Mouse (Mus musculus) activated CD4-positive, CD25-positive, alpha-beta regulatory T cell (primary cell): Measurements from ENCODE around the gene Adck2. TPM values are rescaled to one million over a fixed set of nuclear protein-coding genes. Genes with fewer than 3 reads are reported as not detected.

ENCODE experiments used
- polyA plus RNA-seq, 2 experiments: library from polyadenylated mRNA; unstranded; fragments of 100-300 nt; shearing (Covaris generic); gene quantifications; one replicate each; pipeline ENCODE4 v1.2.1; 2017

The Adck2 gene
- 10 to 100 TPM; 48.7 to 68.9 TPM for polyA plus RNA-seq

GRCm38 (mm10) chr6:39573791-39574554 lies at the start of gene Adck2:
Adck2 (plus strand) TSS chr6:39573873.

DNA sequence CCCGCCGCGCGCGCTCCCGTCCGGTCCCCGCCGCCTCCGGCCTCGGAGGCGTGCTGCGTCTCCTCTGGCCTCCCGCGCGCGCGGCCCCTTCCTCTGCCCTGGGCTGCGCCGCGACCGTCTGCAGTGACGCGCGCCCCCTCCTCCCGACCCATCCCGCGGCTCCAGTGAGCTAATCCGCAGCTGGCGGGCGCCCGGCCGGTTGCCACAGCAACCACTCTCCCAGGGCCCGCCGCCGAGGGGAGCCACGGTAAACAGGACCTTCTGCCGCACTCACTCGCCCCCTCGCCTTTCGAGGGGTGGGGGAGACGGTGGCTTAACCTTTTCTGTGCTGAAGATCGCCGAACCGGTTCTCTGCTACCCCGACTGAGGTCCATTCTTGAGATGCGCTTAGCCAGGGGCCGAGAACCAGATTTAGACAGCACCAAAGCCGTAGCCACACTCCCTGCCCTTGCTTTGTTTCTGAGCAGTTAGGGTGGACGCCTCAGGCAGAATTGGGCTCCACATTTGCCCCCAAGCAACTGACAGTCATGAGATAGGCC lies 15.9 kb upstream of the Adck2 start, which contains the start of gene Dennd2a:
Dennd2a (minus strand) TSS at position 145 of the 539 bp plus-strand sequence.

DNA sequence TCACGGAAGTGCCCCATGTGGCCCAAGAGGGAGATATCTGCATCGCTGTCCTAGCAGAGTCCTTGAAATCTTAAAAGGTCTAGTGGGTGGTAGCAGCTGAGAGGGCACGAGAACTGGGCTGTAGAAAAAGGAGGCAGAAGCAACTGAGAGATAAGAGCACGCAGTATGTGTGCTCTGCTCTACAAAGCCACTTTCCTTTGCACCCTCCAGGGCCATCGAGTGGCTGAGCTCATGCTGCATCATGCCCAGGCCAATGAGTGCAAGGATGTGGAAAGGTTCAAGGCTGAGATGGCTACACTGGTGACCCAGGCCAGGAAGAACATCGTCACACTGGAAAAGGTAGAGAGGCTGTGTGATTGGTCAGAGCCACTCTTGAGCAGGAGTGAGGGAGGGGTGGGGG lies 11.8 kb downstream of the Adck2 start, which contains the start of gene Gm42420:
Gm42420 (plus strand) TSS at position 237 of the 400 bp plus-strand sequence.

GRCm38 (mm10) chr6:39592401-39593214 lies 18.9 kb downstream of the Adck2 start, which contains the start of gene Ndufb2:
Ndufb2 (plus strand) TSS chr6:39592574.

Other genes with a start within 250 kb of the Adck2 start
- gene Slc37a3, start 196.2 kb upstream of the Adck2 start, polyA plus RNA-seq, result 10 to 100 TPM; 45.4 to 62.5 TPM
- gene Rab19, start 192.7 kb upstream of the Adck2 start, polyA plus RNA-seq, result 10 to 100 TPM; 56.4 to 78.6 TPM
- gene Mkrn1, start 153.4 kb upstream of the Adck2 start, polyA plus RNA-seq, result 100 to 1,000 TPM; 193 to 202 TPM
- gene Dennd2a, start 16.0 kb upstream of the Adck2 start, polyA plus RNA-seq, result 1 to 10 TPM in 1 of 2 experiments, under 1 TPM in 1; 0.19 to 1.1 TPM
- 1 to 10 TPM; 2.8 to 7.0 TPM for gene Gm42420, start 11.9 kb downstream of the Adck2 start, polyA plus RNA-seq
- gene Ndufb2, start 18.7 kb downstream of the Adck2 start, polyA plus RNA-seq, result 100 to 1,000 TPM; 151 to 161 TPM
- gene Braf, start 151.6 kb downstream of the Adck2 start, polyA plus RNA-seq, result 10 to 100 TPM; 13.7 to 15.8 TPM
- gene Mrps33, start 237.1 kb downstream of the Adck2 start, polyA plus RNA-seq, result 100 to 1,000 TPM; 111 to 142 TPM